Mouse (Mus musculus) heart, postnatal 36 days (tissue): ENCODE data around the gene Rnf207. TPM values are rescaled to one million over a fixed set of nuclear protein-coding genes. Genes with fewer than 3 reads are reported as not detected.

Experiments
- DNase-seq, 2 experiments: peaks; one replicate each; pipeline ENCODE4 v3.0.0; 2021 to 2022
- intact Hi-C: fragments of 180-260 bp; cut with DNase I; formaldehyde crosslinking; loops from one replicate; pipeline ENCODE4 v1.15.1; 2025
- total RNA-seq, 2 experiments: library from RNA; stranded (reverse); gene quantifications; 2 replicates each; pipeline ENCODE4 v1.2.3; 2021

The Rnf207 gene
- total RNA-seq, 2 experiments from 2014 or later = 50.2 to 68.0 TPM

GRCm38 (mm10) chr4:152296874-152297861 lies 21.6 kb downstream of the Rnf207 start, which contains the start of gene Icmt:
Icmt (plus strand) TSS chr4:152297227.
- DNase-seq = peak; percentile 99 to 100
- intact Hi-C loops = no loop called here

- intact Hi-C loops = no loop called here
- no peak for DNase-seq
Measured at GRCm38 (mm10) chr4:152296371-152296770, 22.4 kb downstream of the Rnf207 start.

- intact Hi-C loops = no loop called here
- no peak for DNase-seq
Measured at GRCm38 (mm10) chr4:152295916-152296315, 22.9 kb downstream of the Rnf207 start.

- no peak for DNase-seq
- intact Hi-C loops = no loop called here
Measured at GRCm38 (mm10) chr4:152294188-152294929, 24.4 kb downstream of the Rnf207 start.

GRCm38 (mm10) chr4:152292102-152292765 lies 26.6 kb downstream of the Rnf207 start:
- DNase-seq = no peak
- intact Hi-C loops = no loop called here

GRCm38 (mm10) chr4:152291562-152291961 lies 27.2 kb downstream of the Rnf207 start, which contains the start of gene Hes3:
Hes3 (minus strand) TSS chr4:152291662.
- no peak for DNase-seq
- intact Hi-C loops = no loop called here

- intact Hi-C loops = no loop called here
- no peak for DNase-seq
Measured at GRCm38 (mm10) chr4:152290991-152291390, 27.8 kb downstream of the Rnf207 start.

- intact Hi-C loops = no loop called here
- DNase-seq = no peak
Measured at GRCm38 (mm10) chr4:152290385-152290784, 28.4 kb downstream of the Rnf207 start.

GRCm38 (mm10) chr4:152288398-152288945 lies 30.3 kb downstream of the Rnf207 start:
- no peak for DNase-seq
- intact Hi-C loops = no loop called here

- DNase-seq = no peak
Measured at GRCm38 (mm10) chr4:152287317-152288120, 31.3 kb downstream of the Rnf207 start.

GRCm38 (mm10) chr4:152286887-152287286 lies 31.9 kb downstream of the Rnf207 start:
- intact Hi-C loops = no loop called here
- DNase-seq = peak; percentile 70 to 74

More at GRCm38 (mm10) chr4:152287317-152288120, 31.3 kb downstream of the Rnf207 start:
- intact Hi-C loops = no loop called here

GRCm38 (mm10) chr4:152286183-152286582 lies 32.6 kb downstream of the Rnf207 start:
- no peak for DNase-seq
- intact Hi-C loops = no loop called here

- intact Hi-C loops = loop anchor here (1.0 kb wide), 2 partner anchors 71 to 113 kb away; no protein-coding TSS in a partner anchor
- peak; percentile 66 to 75 for DNase-seq
Measured at GRCm38 (mm10) chr4:152285505-152285904, 33.3 kb downstream of the Rnf207 start.

GRCm38 (mm10) chr4:152283186-152283950 lies 35.4 kb downstream of the Rnf207 start:
- DNase-seq = peak; percentile 85 to 87
- intact Hi-C loops = no loop called here

GRCm38 (mm10) chr4:152282721-152283120 lies 36.1 kb downstream of the Rnf207 start:
- DNase-seq = no peak
- intact Hi-C loops = no loop called here

- intact Hi-C loops = no loop called here
- DNase-seq = no peak
Measured at GRCm38 (mm10) chr4:152281601-152282000, 37.2 kb downstream of the Rnf207 start.

GRCm38 (mm10) chr4:152278986-152279385 lies 39.8 kb downstream of the Rnf207 start:
- intact Hi-C loops = no loop called here
- no peak for DNase-seq

GRCm38 (mm10) chr4:152277916-152278315 lies 40.9 kb downstream of the Rnf207 start:
- intact Hi-C loops = no loop called here

More at GRCm38 (mm10) chr4:152277916-152278315, 40.9 kb downstream of the Rnf207 start:
- DNase-seq = no peak
